Mouse (Mus musculus) spleen, postnatal 36 days (tissue): Measurements from ENCODE around the gene Crtac1.

ENCODE experiments used
- DNase-seq, 2 experiments: peaks; one replicate each; pipeline ENCODE4 v3.0.0; 2022; ENCODE audit warnings: low spot score in 2 of 2, mixed read lengths in 1 of 2

Gene Crtac1

GRCm38 (mm10) chr19:42237602-42238340 is 193.8 kb downstream of the Crtac1 start:
- no peak for DNase-seq
